ENCODE assay signal across 9 mouse cellular contexts in the genomic region with DNA sequence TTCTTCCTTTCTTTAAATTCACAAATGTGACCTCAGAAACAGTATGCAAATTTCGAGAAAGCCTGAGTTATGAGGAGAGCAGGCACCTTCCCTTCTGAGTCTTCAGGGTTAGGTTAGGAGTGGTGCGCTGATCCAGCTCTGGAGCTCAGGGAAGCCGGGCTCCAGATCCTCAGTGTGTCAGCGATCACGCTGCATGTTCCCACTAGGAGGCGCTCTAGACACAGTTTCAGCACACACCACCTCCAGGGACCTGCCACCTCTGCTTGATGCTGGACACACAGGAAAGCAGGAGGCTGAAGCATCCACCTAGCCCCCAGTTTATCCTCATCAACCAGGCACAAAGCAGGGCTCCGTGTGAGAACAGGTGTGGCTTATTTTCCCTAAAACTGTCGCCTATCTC.
A peak's percentile ranks its signal among the peaks of the same experiment; 100 is the strongest.
DNase-seq lines count a peak whose midpoint lies in the region; ATAC-seq and TF ChIP-seq lines count a peak whose summit lies in the region.
"Had no signal": no experiment of that assay in that cellular context is flagged by ENCODE, and none has a peak within 500 bp of the region (broad histone marks: within the 10 kb centered on the region; RNA-seq: fewer than 3 reads in every experiment).

No protein-coding gene starts in this region.

- no peaks in the 10 kb centered on the region for H3K36me3 ChIP-seq in intestine, postnatal 0 days (ENCODE audit: control insufficient read depth, insufficient read depth)
- H3K36me3 ChIP-seq in intestine, embryonic 15.5 days, result no peaks in the 10 kb centered on the region
- H3K36me3 ChIP-seq in liver, embryonic 13.5 days, result no peaks in the 10 kb centered on the region
- no peaks in the 10 kb centered on the region for H3K36me3 ChIP-seq in neural tube, embryonic 14.5 days (ENCODE audit: control insufficient read depth, insufficient read depth, low read length)

- 6% methylated on average over 8 of the region's 8 CpGs for WGBS in intestine, postnatal 0 days
- WGBS in intestine, embryonic 15.5 days, result 4% methylated on average over 8 of the region's 8 CpGs
- WGBS in liver, embryonic 13.5 days (ENCODE audit: insufficient replicate concordance), result 6% methylated on average over 8 of the region's 8 CpGs
- WGBS in neural tube, embryonic 14.5 days, result 10% methylated on average over 8 of the region's 8 CpGs

- no peak overlapping the region for H3K4me3 ChIP-seq in intestine, postnatal 0 days (ENCODE audit: low read depth, low read length)
- H3K4me3 ChIP-seq in intestine, embryonic 15.5 days (replicated peaks), result no peak overlapping the region
- H3K4me3 ChIP-seq in liver, embryonic 13.5 days (replicated peaks), result no peak overlapping the region
- H3K4me3 ChIP-seq in neural tube, embryonic 14.5 days (ENCODE audit: low read depth, low read length), result no peak overlapping the region
- H3K4me3 ChIP-seq: myocyte had no signal

- no peaks in the 10 kb centered on the region for H3K4me1 ChIP-seq in intestine, postnatal 0 days (replicated peaks; ENCODE audit: control insufficient read depth, insufficient read depth, low read length)
- H3K4me1 ChIP-seq in intestine, embryonic 15.5 days (replicated peaks), result no peaks in the 10 kb centered on the region
- H3K4me1 ChIP-seq in liver, embryonic 13.5 days (replicated peaks), result no peaks in the 10 kb centered on the region
- H3K4me1 ChIP-seq in neural tube, embryonic 14.5 days (ENCODE audit: control insufficient read depth, insufficient read depth, low read length), result no peaks in the 10 kb centered on the region

- H3K4me2 ChIP-seq in intestine, postnatal 0 days (replicated peaks; ENCODE audit: low read depth), result no peak overlapping the region
- H3K4me2 ChIP-seq in intestine, embryonic 15.5 days (replicated peaks), result no peak overlapping the region
- no peak overlapping the region for H3K4me2 ChIP-seq in liver, embryonic 13.5 days
- no peak overlapping the region for H3K4me2 ChIP-seq in neural tube, embryonic 14.5 days (ENCODE audit: low read depth, low read length)

- intact Hi-C loops in gastrocnemius, postnatal 36 days (cut with DNase I), result loop anchor here (5.0 to 10.0 kb wide), 4 partner anchors 126 to 1222 kb away; no protein-coding TSS in a partner anchor

- ATAC-seq in intestine, postnatal 0 days, result no peak
- ATAC-seq in intestine, embryonic 15.5 days, result no peak
- ATAC-seq in common myeloid progenitor, adult 5-6 weeks (replicated peaks; ENCODE audit: low read depth, poor library complexity, severe bottlenecking), result peak; percentile 89
- ATAC-seq in liver, embryonic 13.5 days (ENCODE audit: low read depth), result no peak
- peak; percentile 77; the same call in 1 of the 2 replicates for ATAC-seq in neural tube, embryonic 14.5 days (ENCODE audit: low read depth)

- peak; percentile 43 to 55 for DNase-seq in gastrocnemius, postnatal 36 days
- peak; percentile 73 for DNase-seq in kidney, postnatal 14 days
- DNase-seq in liver, embryonic 13.5 days, result peak; percentile 12
- peak; percentile 61 for DNase-seq in testis, postnatal 14 days (ENCODE audit: low spot score)

- no peak overlapping the region for H3K9ac ChIP-seq in intestine, postnatal 0 days (ENCODE audit: low read depth, low read length)
- H3K9ac ChIP-seq in intestine, embryonic 15.5 days, result no peak overlapping the region
- H3K9ac ChIP-seq in liver, embryonic 13.5 days, result no peak overlapping the region
- H3K9ac ChIP-seq in neural tube, embryonic 14.5 days (replicated peaks; ENCODE audit: low read depth, low read length), result no peak overlapping the region

- no peak overlapping the region for H3K27ac ChIP-seq in intestine, postnatal 0 days (ENCODE audit: low read depth, low read length)
- no peak overlapping the region for H3K27ac ChIP-seq in intestine, embryonic 15.5 days
- H3K27ac ChIP-seq in liver, embryonic 13.5 days, result no peak overlapping the region
- H3K27ac ChIP-seq in neural tube, embryonic 14.5 days (ENCODE audit: low read depth, low read length), result no peak overlapping the region

- TF ChIP-seq CTCF in intestine, postnatal 0 days (IDR thresholded peaks at IDR 0.05; ENCODE audit: low read depth), result peak; percentile 89

- H3K9me3 ChIP-seq in intestine, postnatal 0 days (ENCODE audit: control insufficient read depth), result no peaks in the 10 kb centered on the region
- no peaks in the 10 kb centered on the region for H3K9me3 ChIP-seq in intestine, embryonic 15.5 days
- H3K9me3 ChIP-seq in liver, embryonic 13.5 days (replicated peaks), result no peaks in the 10 kb centered on the region
- H3K9me3 ChIP-seq in neural tube, embryonic 14.5 days (ENCODE audit: control insufficient read depth, low read length), result no peaks in the 10 kb centered on the region

- H3K27me3 ChIP-seq in intestine, postnatal 0 days (replicated peaks; ENCODE audit: control insufficient read depth, insufficient read depth, low read length), result no peaks in the 10 kb centered on the region
- no peaks in the 10 kb centered on the region for H3K27me3 ChIP-seq in intestine, embryonic 15.5 days (replicated peaks)
- no peaks in the 10 kb centered on the region for H3K27me3 ChIP-seq in liver, embryonic 13.5 days
- H3K27me3 ChIP-seq in neural tube, embryonic 14.5 days (ENCODE audit: control insufficient read depth, insufficient read depth, low read length), result no peaks in the 10 kb centered on the region

Comparison
In these comparisons a context has a peak if more than half of its experiments do, and no peak if none do; other contexts are left out.
1. ATAC-seq: peak in common myeloid progenitor, adult 5-6 weeks (single experiment) and neural tube, embryonic 14.5 days (single experiment); none in intestine, postnatal 0 days (single experiment), intestine, embryonic 15.5 days (single experiment) and liver, embryonic 13.5 days (single experiment).
2. DNase-seq: peak in every context shown above with its lines; median percentile 73 in kidney, postnatal 14 days; 61 in testis, postnatal 14 days; 49 in gastrocnemius, postnatal 36 days; 12 in liver, embryonic 13.5 days.